Mouse (Mus musculus) hindbrain, postnatal 0 days (tissue): ENCODE measurements at regions not wholly inside any gene's neighbourhood (a gene's known extent, or its start where the extent isn't known, plus 50 kb on each side); places are given as distances from the start of the nearest gene placed in this dataset.

Source experiments
- ATAC-seq: fragments of 200-750 bp; cut with Nextera tagmentation; 2 replicates; pipeline ENCODE4 v1.8.0; 2017; ENCODE audit warnings: mild to moderate bottlenecking, moderate TSS enrichment, moderate library complexity
- DNase-seq: peaks from one replicate; pipeline ENCODE4 v3.0.0-alpha.2; 2015; ENCODE audit warnings: low spot score
- H3K27ac ChIP-seq: fragments of 300-500 bp; sonication (generic); 2 replicates; pipeline ENCODE4 v1.5.1; 2014; ENCODE audit warnings: mild to moderate bottlenecking
- H3K27me3 ChIP-seq: fragments of 300-500 bp; sonication (generic); 2 replicates; pipeline ENCODE4 v1.6.1; 2014; ENCODE audit warnings: low read length, mixed read lengths; ENCODE audit not compliant: insufficient read depth
- H3K36me3 ChIP-seq: fragments of 300-500 bp; sonication (generic); 2 replicates; pipeline ENCODE4 v1.6.1; 2014; ENCODE audit warnings: low read length, mixed read lengths; ENCODE audit not compliant: insufficient read depth
- H3K4me1 ChIP-seq: fragments of 300-500 bp; sonication (generic); 2 replicates; pipeline ENCODE4 v1.6.1; 2014; ENCODE audit warnings: antibody characterized with exemption, low read length, mixed read lengths; ENCODE audit not compliant: insufficient read depth
- H3K4me2 ChIP-seq: fragments of 300-500 bp; sonication (generic); 2 replicates; pipeline ENCODE4 v1.6.1; 2014; ENCODE audit warnings: low read depth, mild to moderate bottlenecking, low read length, moderate library complexity, mixed read lengths
- H3K4me3 ChIP-seq: fragments of 300-500 bp; sonication (generic); 2 replicates; pipeline ENCODE4 v1.5.1; 2014; ENCODE audit warnings: low read length
- H3K9ac ChIP-seq: fragments of 300-500 bp; sonication (generic); replicated peaks from 2 replicates; pipeline ENCODE4 v1.6.1; 2014; ENCODE audit warnings: mild to moderate bottlenecking, low read length, moderate library complexity, mixed read lengths
- H3K9me3 ChIP-seq: fragments of 300-500 bp; sonication (generic); 2 replicates; pipeline ENCODE4 v1.6.1; 2016; ENCODE audit warnings: low read length, mixed read lengths
- CTCF ChIP-seq: IDR thresholded peaks from 2 replicates; pipeline ENCODE4 v1.5.1; 2016; ENCODE audit warnings: antibody characterized with exemption, control low read depth, low read depth
- WGBS: fragments of 180-500 bp; shearing (Covaris S2); extraction: QIAGEN DNeasy Blood & Tissue Kit; methylation state at CpG from one replicate; pipeline ENCODE4 v1.1.7; 2014; 5-methylcytosine and 5-hydroxymethylcytosine counted together

GRCm38 (mm10) chr13:16512876-16513275, 501.2 kb downstream of the Inhba start:
- Histone ChIP-seq H3K4me3 (no peak overlapping the region), H3K36me3 (no peaks in the 10 kb centered on the region), H3K4me1 (no peaks in the 10 kb centered on the region), H3K9me3 (no peaks in the 10 kb centered on the region), H3K4me2 (no peak overlapping the region), H3K27ac (no peak overlapping the region), H3K27me3 (no peaks in the 10 kb centered on the region), H3K9ac (no peak overlapping the region)
- ATAC-seq (no peak), DNase-seq (no peak)
- TF ChIP-seq CTCF, result no peak
- WGBS, result 74% methylated on average over 4 of the region's 4 CpGs

GRCm38 (mm10) chr13:16515195-16515594, 503.5 kb downstream of the Inhba start:
- Histone ChIP-seq H3K9ac (no peak overlapping the region), H3K27ac (no peak overlapping the region), H3K4me2 (no peak overlapping the region), H3K9me3 (no peaks in the 10 kb centered on the region), H3K36me3 (no peaks in the 10 kb centered on the region), H3K4me3 (no peak overlapping the region), H3K27me3 (no peaks in the 10 kb centered on the region), H3K4me1 (no peaks in the 10 kb centered on the region)
- DNase-seq (no peak), ATAC-seq (no peak)
- TF ChIP-seq CTCF, result no peak

- ATAC-seq (no peak), DNase-seq (no peak)
- Histone ChIP-seq H3K36me3 (no peaks in the 10 kb centered on the region), H3K27ac (no peak overlapping the region), H3K9ac (no peak overlapping the region), H3K4me3 (no peak overlapping the region), H3K4me1 (no peaks in the 10 kb centered on the region), H3K9me3 (no peaks in the 10 kb centered on the region), H3K4me2 (no peak overlapping the region), H3K27me3 (no peaks in the 10 kb centered on the region)
- 69% methylated on average over 5 of the region's 5 CpGs for WGBS
- TF ChIP-seq CTCF, result no peak
Measured at GRCm38 (mm10) chr13:16529036-16529435, 517.4 kb downstream of the Inhba start.

- DNase-seq, result no peak
- WGBS, result 55% methylated on average over 5 of the region's 5 CpGs
Measured at GRCm38 (mm10) chr13:16543771-16544170, 532.1 kb downstream of the Inhba start.

GRCm38 (mm10) chr13:16550060-16550459, 538.4 kb downstream of the Inhba start:
- no peak for TF ChIP-seq CTCF

More at GRCm38 (mm10) chr13:16543771-16544170, 532.1 kb downstream of the Inhba start:
- Histone ChIP-seq H3K4me1 (no peaks in the 10 kb centered on the region), H3K4me3 (no peak overlapping the region), H3K9me3 (no peaks in the 10 kb centered on the region), H3K4me2 (no peak overlapping the region), H3K27me3 (no peaks in the 10 kb centered on the region), H3K27ac (no peak overlapping the region), H3K36me3 (no peaks in the 10 kb centered on the region), H3K9ac (no peak overlapping the region)
- ATAC-seq, result no peak
- no peak for TF ChIP-seq CTCF

GRCm38 (mm10) chr13:16564988-16565387, 553.3 kb downstream of the Inhba start:
- 90% methylated on average over 1 of the region's 1 CpGs for WGBS
- no peak overlapping the region for H3K4me3 ChIP-seq
- H3K9ac ChIP-seq, result no peak overlapping the region
- H3K27ac ChIP-seq, result no peak overlapping the region
- H3K36me3 ChIP-seq, result no peaks in the 10 kb centered on the region
- H3K4me2 ChIP-seq, result no peak overlapping the region
- no peaks in the 10 kb centered on the region for H3K9me3 ChIP-seq
- no peaks in the 10 kb centered on the region for H3K27me3 ChIP-seq
- no peak for DNase-seq
- no peaks in the 10 kb centered on the region for H3K4me1 ChIP-seq
- no peak for TF ChIP-seq CTCF
- ATAC-seq, result no peak

More at GRCm38 (mm10) chr13:16550060-16550459, 538.4 kb downstream of the Inhba start:
- H3K4me2 ChIP-seq, result no peak overlapping the region
- no peak overlapping the region for H3K27ac ChIP-seq
- H3K9me3 ChIP-seq, result no peaks in the 10 kb centered on the region
- no peak overlapping the region for H3K4me3 ChIP-seq
- ATAC-seq (no peak), DNase-seq (no peak)
- no peaks in the 10 kb centered on the region for H3K4me1 ChIP-seq
- H3K27me3 ChIP-seq, result no peaks in the 10 kb centered on the region
- H3K36me3 ChIP-seq, result no peaks in the 10 kb centered on the region
- no peak overlapping the region for H3K9ac ChIP-seq

- 24% methylated on average over 4 of the region's 4 CpGs for WGBS
- no peak for ATAC-seq
- DNase-seq, result peak; percentile 3
- H3K27me3 ChIP-seq, result no peaks in the 10 kb centered on the region
- no peak overlapping the region for H3K27ac ChIP-seq
- H3K9me3 ChIP-seq, result no peaks in the 10 kb centered on the region
- H3K4me2 ChIP-seq, result no peak overlapping the region
- no peak overlapping the region for H3K4me3 ChIP-seq
- H3K36me3 ChIP-seq, result no peaks in the 10 kb centered on the region
- H3K4me1 ChIP-seq, result no peaks in the 10 kb centered on the region
- H3K9ac ChIP-seq, result no peak overlapping the region
- TF ChIP-seq CTCF, result no peak
Measured at GRCm38 (mm10) chr13:16574069-16574468, 562.4 kb downstream of the Inhba start.
